Mouse (Mus musculus) forebrain, embryonic 13.5 days (tissue): ENCODE measurements around the gene Stt3a. TPM values are rescaled to one million over a fixed set of nuclear protein-coding genes. Genes with fewer than 3 reads are reported as not detected.

Source experiments
- ATAC-seq: fragments of 200-750 bp; cut with Nextera tagmentation; 2 replicates; pipeline ENCODE4 v1.8.0; 2017
- H3K27ac ChIP-seq: fragments of 300-500 bp; sonication (generic); 2 replicates; pipeline ENCODE4 v1.5.1; 2015; ENCODE audit warnings: inconsistent platforms, mild to moderate bottlenecking, moderate library complexity
- H3K27me3 ChIP-seq: fragments of 300-500 bp; sonication (generic); 2 replicates; pipeline ENCODE4 v1.6.1; 2015; ENCODE audit warnings: mild to moderate bottlenecking, inconsistent platforms
- H3K36me3 ChIP-seq: fragments of 300-500 bp; sonication (generic); 2 replicates; pipeline ENCODE4 v1.6.1; 2015; ENCODE audit warnings: mild to moderate bottlenecking, inconsistent platforms; ENCODE audit not compliant: poor library complexity, severe bottlenecking
- H3K4me1 ChIP-seq: fragments of 300-500 bp; sonication (generic); 2 replicates; pipeline ENCODE4 v1.6.1; 2015; ENCODE audit warnings: inconsistent platforms
- H3K4me2 ChIP-seq: fragments of 300-500 bp; sonication (generic); 2 replicates; pipeline ENCODE4 v1.6.1; 2015; ENCODE audit warnings: inconsistent platforms, mild to moderate bottlenecking, moderate library complexity
- H3K4me3 ChIP-seq: fragments of 300-500 bp; sonication (generic); 2 replicates; pipeline ENCODE4 v1.5.1; 2015; ENCODE audit warnings: mild to moderate bottlenecking, inconsistent platforms
- H3K9ac ChIP-seq: fragments of 300-500 bp; sonication (generic); 2 replicates; pipeline ENCODE4 v1.6.1; 2015; ENCODE audit warnings: mild to moderate bottlenecking, inconsistent platforms
- H3K9me3 ChIP-seq: fragments of 300-500 bp; sonication (generic); replicated peaks from 2 replicates; pipeline ENCODE4 v1.6.1; 2016; ENCODE audit warnings: inconsistent platforms
- WGBS: fragments of 180-500 bp; shearing (Covaris S2); methylation state at CpG from one replicate; pipeline ENCODE4 v1.1.7; 2015; 5-methylcytosine and 5-hydroxymethylcytosine counted together
- polyA plus RNA-seq: library from polyadenylated mRNA; unstranded; fragments of >200 nt; fragmentation: Nextera tagmentation; extraction: Ambion mirVana; gene quantifications from 2 replicates; pipeline ENCODE4 v1.2.1, GENCODE M21; 2015

Gene Stt3a
- polyA plus RNA-seq, 1 experiment from 2014 or later, result 104 TPM

DNA sequence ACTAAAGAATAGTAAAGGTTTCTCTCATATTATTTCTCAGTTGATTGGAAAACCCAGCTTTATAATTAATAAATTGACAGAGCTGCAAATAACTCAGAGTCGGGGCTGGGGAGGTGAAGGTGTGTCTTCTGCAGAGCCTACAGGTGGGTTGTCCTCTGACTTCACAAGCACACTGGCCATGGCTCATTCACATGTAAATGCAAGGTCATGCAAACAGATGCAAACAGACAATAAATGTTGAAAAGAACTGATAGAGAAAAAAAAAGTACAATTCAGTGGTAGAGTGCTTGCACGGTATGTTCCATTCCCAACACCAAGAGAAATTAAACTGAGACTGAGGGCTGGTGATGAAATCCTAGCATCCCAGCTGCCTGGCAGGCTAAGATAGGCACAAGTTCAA is 27.0 kb upstream of the Stt3a start:
- H3K4me3 ChIP-seq, result no peak overlapping the region
- no peaks in the 10 kb centered on the region for H3K27me3 ChIP-seq
- no peak overlapping the region for H3K27ac ChIP-seq
- H3K9ac ChIP-seq, result no peak overlapping the region
- peaks cover 32% of the 10 kb centered on the region for H3K36me3 ChIP-seq
- ATAC-seq, result no peak
- WGBS, result 84% methylated on average over 2 of the region's 2 CpGs
- H3K9me3 ChIP-seq, result no peaks in the 10 kb centered on the region
- H3K4me1 ChIP-seq, result peaks cover 24% of the 10 kb centered on the region
- H3K4me2 ChIP-seq, result no peak overlapping the region

DNA sequence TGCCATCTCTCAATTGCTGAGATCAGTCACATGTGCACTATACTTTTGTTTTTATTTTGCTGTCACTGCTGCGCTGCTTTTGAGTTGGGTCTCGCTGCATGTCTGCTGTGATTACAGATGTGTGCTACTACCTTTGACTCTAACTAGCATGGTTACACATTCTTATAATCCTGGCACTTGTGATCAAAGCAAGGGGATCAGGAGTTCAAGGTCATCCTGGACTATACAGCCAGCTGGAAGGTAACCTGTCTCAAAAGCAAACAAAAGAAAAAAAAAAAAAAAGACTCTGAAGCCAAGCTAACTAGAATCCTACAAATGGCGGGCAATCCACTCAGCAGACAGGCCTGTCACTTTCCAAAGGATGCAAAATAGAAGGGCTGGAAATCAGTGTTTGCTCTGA is 24.7 kb upstream of the Stt3a start:
- peaks cover 54% of the 10 kb centered on the region for H3K36me3 ChIP-seq

DNA sequence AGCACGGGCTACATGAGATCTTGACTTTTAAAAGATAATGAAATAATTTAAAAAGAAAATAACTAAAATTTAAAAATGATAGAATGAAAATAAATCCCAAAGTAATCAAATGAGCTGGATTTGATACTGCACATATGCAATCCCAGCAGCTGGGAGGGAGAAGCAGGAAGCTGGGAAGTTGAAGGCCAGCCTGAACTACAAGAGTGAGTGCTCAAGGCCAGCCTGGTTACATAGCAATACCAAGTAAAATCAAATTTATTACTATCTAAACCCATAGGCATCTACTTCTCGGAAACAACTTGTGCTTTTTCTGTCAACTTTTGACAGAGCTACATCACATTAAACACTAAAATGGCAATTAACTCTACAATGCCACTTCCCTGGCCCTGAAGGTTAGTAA is 16.4 kb upstream of the Stt3a start:
- Histone ChIP-seq H3K4me2 (no peak overlapping the region), H3K27ac (no peak overlapping the region), H3K4me3 (no peak overlapping the region), H3K4me1 (no peaks in the 10 kb centered on the region), H3K9me3 (no peaks in the 10 kb centered on the region), H3K27me3 (no peaks in the 10 kb centered on the region), H3K9ac (no peak overlapping the region), H3K36me3 (peaks cover 82% of the 10 kb centered on the region)
- no peak for ATAC-seq
- 96% methylated on average over 2 of the region's 2 CpGs for WGBS

More for the DNA sequence above, 24.7 kb upstream of the Stt3a start:
- Histone ChIP-seq H3K4me1 (peaks cover 24% of the 10 kb centered on the region), H3K9ac (no peak overlapping the region), H3K4me3 (no peak overlapping the region), H3K4me2 (no peak overlapping the region), H3K27ac (no peak overlapping the region), H3K27me3 (no peaks in the 10 kb centered on the region), H3K9me3 (no peaks in the 10 kb centered on the region)
- WGBS, result 88% methylated on average over 3 of the region's 3 CpGs
- ATAC-seq, result no peak

DNA sequence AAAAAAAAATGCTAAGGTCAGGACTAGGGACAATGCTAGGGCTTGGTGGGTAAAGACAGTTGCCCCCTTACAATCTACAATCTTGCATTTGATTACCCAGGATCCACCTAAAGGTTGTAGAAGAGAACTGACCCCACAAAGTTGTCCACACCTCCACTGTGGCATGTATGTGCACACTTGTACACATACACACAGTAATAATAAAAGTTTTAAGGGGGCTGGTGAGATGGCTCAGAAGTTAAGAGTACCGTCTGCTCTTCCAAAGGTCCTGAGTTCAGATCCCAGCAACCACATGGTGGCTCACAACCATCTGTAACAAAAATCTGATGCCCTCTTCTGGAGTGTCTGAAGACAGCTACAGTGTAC is 1.6 kb upstream of the Stt3a start:
- Histone ChIP-seq H3K4me2 (peak overlapping the region; percentile 72), H3K9me3 (no peaks in the 10 kb centered on the region), H3K4me1 (peaks cover 23% of the 10 kb centered on the region), H3K36me3 (peaks cover 7% of the 10 kb centered on the region), H3K27me3 (no peaks in the 10 kb centered on the region), H3K4me3 (peak overlapping the region; percentile 98; the same call in 1 of the 2 replicates), H3K27ac (no peak overlapping the region), H3K9ac (no peak overlapping the region)
- whole genome bisulfite sequencing, result 84% methylated on average over 1 of the region's 1 CpGs
- no peak for ATAC-seq

DNA sequence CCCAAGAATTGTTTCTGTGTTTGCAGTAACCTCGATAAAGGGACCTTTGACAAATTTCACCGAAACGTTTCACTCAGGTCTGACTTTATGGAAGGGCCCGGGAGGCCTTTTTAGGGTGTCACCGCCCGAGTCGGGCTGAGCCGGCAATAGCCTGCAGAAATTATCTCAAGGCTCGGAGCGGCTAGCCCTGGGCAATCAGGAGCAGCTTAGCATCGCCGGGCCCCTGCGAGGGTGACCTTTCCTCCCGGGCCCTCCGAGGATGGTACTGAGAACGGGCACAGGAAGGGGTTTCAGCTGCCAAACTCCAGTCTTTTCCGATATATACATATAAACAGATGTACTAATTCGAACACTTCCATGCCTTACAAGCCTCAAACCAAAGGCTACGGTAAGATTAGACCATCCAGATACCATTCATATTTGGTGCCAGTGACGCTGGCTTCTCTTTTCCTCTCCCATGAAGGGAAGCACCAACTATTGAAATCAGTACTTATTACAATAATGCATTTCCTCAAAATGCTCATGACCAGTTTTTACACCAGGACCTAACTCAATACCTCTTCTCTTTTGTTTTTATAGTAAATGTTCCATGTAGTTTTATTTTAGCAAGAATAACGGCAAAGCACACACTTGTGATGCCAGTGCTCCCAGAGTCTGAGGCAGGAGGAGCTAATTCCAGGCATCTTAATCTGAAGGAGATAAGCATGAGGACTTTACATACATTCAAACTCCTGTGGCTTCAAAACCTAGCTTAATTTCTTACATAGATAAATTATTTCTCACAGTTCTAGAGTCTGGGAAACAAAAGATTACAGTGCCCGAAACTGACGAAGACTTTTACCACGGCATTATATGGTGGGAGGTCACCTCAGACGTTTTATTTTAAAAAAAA is 923 bp upstream of the Stt3a start:
- H3K27ac ChIP-seq, result peak overlapping the region; percentile 76
- H3K4me2 ChIP-seq, result peak overlapping the region; percentile 72
- no peaks in the 10 kb centered on the region for H3K27me3 ChIP-seq
- peaks cover 12% of the 10 kb centered on the region for H3K36me3 ChIP-seq
- H3K9me3 ChIP-seq, result no peaks in the 10 kb centered on the region
- peak overlapping the region; percentile 98 for H3K4me3 ChIP-seq
- H3K4me1 ChIP-seq, result peaks cover 23% of the 10 kb centered on the region
- 15% methylated on average over 25 of the region's 25 CpGs for WGBS
- peak; percentile 5; the same call in 1 of the 2 replicates for ATAC-seq
- H3K9ac ChIP-seq, result peak overlapping the region; percentile 85

DNA sequence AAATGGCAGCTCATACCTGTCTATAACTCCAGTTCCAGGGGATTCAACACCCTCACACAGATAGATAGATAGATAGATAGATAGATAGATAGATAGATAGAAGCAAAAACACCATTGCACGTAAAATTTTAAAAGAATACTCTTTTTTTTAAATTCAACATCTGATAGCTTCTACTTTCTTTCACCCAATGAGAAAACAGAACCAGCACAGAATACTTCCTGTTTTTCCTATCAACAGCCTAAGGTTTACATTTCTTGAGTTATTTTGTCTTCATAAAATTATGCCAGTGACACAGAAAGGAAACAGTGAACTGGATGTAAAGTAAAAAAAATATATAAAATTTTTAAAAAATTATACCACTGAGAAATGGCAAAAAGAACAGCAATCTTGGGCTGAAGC is 3.1 kb downstream of the Stt3a start:
- Histone ChIP-seq H3K27me3 (no peaks in the 10 kb centered on the region), H3K4me2 (no peak overlapping the region), H3K9ac (no peak overlapping the region), H3K4me1 (peaks cover 23% of the 10 kb centered on the region), H3K9me3 (no peaks in the 10 kb centered on the region), H3K27ac (no peak overlapping the region), H3K4me3 (no peak overlapping the region), H3K36me3 (peaks cover 35% of the 10 kb centered on the region)
- ATAC-seq, result no peak
- WGBS, result 97% methylated on average over 1 of the region's 1 CpGs

DNA sequence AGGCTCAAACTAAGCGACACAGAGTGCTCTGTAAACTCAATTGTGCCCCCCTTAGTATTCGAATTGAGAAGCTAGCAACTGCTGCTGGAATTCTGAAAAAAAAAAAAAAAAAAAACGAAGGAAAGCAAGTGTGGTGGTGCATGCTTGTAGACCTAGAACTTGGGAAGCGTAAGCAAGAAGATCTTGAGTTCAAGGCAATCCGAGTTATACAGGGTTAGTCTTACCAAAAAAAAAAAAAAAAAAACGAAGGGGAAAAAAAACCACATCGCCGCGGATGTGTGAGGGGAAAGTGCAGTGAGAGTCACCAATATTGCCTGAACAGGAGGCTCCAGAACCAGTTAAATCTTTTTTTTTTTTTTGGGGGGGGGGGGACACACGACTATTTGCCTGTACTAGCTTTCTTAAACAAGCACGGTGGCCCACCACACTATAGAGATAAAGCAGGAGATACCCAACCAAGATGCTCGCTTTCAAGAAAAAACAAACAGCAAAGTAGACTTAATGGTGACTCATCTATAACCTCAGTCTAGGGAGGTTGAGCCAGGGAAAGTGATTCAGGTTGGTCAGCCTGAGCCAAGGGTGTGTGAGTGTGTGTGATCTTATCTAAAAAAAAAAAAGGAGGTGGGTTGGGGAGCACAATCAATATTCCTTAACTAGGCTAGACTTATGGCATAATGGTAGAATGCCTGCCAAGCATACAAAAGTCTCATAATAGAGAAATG is 40.3 kb downstream of the Stt3a start, which contains the start of gene Chek1:
Gene Chek1 (minus strand): TSS at position 32 of the 722 bp plus-strand sequence.
- no peaks in the 10 kb centered on the region for H3K9me3 ChIP-seq
- ATAC-seq, result no peak
- H3K4me3 ChIP-seq, result peak within 1 kb of the TSS; percentile 69
- peaks cover 25% of the 10 kb centered on the region for H3K4me1 ChIP-seq
- 8% methylated on average over 12 of the region's 12 CpGs for WGBS
- H3K9ac ChIP-seq, result peak within 1 kb of the TSS; percentile 77
- H3K4me2 ChIP-seq, result peak within 1 kb of the TSS; percentile 90
- no peaks in the 10 kb centered on the region for H3K27me3 ChIP-seq
- H3K27ac ChIP-seq, result peak within 1 kb of the TSS; percentile 88
- H3K36me3 ChIP-seq, result peaks cover 21% of the 10 kb centered on the region

DNA sequence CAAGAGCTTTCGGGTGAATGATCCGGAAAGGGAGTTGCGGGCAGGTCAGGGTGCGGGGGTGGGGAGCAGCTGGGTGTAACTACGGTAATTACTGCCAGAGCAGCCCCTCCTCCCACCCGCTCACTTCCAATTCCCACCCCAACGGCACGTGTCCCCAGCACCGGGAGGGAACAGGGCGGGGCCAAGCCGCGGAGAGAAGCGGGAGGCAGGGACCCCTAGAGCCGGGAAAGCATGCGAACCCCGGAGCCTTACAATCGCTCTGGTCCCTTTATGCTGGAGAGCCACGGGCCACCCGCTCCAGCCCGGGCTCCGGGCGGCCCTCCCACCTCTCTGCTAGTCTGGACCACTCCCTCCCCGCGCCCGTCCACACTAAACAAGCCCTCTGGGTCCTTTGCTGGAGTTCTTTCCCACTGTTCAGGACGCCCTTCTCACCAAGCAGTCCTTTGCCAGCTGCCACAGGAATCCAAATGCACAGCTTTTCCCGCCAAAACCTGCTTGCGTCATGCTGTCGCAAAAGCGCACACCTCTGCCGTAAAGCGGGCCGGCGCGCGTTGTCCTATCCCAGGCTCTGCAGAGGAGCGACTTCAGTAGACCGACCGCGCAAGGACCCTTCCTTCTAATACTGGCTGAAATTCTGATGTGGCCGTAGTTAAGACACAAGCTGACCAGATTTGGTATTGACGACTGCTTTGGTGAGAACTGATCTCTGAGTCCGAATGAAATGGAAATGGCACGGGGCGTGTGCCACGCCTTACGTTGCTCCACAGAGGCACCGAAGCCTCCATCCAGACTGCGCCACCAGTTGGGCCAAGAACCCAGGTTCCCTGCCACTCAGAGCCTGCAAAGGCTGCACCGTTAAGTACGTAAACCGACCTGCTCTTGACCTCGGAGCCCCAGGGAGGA is 41.1 kb downstream of the Stt3a start:
- WGBS, result under 1% methylated on average over 53 of the region's 53 CpGs
- Histone ChIP-seq H3K9me3 (no peaks in the 10 kb centered on the region), H3K27ac (peak overlapping the region; percentile 88), H3K4me2 (peak overlapping the region; percentile 90), H3K4me1 (peaks cover 25% of the 10 kb centered on the region), H3K27me3 (no peaks in the 10 kb centered on the region), H3K9ac (peak overlapping the region; percentile 77), H3K4me3 (peak overlapping the region; percentile 69), H3K36me3 (peaks cover 24% of the 10 kb centered on the region)
- peak; percentile 97 for ATAC-seq

DNA sequence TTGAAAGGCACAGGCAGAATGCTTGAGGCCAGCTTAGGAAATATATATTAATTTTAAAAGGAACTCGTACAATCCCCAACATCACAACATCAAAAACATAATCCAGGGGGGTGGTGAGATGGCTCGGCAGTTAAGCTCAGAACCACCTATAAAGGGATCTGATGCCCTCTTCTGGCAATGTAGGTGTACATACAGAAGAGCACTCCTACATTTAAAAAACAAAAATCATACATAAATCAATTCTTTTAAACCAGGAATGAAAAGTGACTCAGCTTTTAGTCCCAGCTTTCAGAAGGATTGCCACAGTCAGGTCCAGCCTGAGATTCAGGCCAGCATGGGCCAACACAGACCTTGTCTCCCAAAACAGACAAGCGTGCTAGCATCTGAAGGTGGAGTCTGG is 50.9 kb downstream of the Stt3a start:
- no peak overlapping the region for H3K4me3 ChIP-seq
- no peaks in the 10 kb centered on the region for H3K4me1 ChIP-seq
- no peak overlapping the region for H3K27ac ChIP-seq
- 86% methylated on average over 3 of the region's 3 CpGs for WGBS
- peaks cover 44% of the 10 kb centered on the region for H3K36me3 ChIP-seq
- no peaks in the 10 kb centered on the region for H3K27me3 ChIP-seq
- no peak overlapping the region for H3K4me2 ChIP-seq
- no peak for ATAC-seq
- H3K9ac ChIP-seq, result no peak overlapping the region
- no peaks in the 10 kb centered on the region for H3K9me3 ChIP-seq

DNA sequence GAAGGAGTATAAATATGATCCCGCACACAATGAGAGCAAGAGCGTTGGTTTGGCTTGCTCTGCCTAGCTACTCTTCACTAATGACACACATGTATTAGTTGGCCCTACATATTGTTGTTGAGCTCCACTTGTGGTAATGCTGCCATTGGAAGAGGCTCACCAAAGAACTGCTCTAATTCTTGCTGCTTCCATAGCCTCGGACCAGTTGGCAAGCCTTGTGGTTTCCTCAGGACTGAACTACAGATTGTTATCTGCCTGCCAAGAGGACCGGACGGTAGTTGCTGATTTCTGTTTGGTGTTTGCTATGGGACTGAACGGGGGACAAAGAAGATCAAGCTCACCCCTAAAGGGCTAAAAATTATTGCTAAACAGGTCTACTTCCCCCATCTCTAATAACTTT is 60.2 kb downstream of the Stt3a start:
- no peak for ATAC-seq
- no peaks in the 10 kb centered on the region for H3K9me3 ChIP-seq
- WGBS, result 93% methylated on average over 6 of the region's 6 CpGs
- H3K27me3 ChIP-seq, result no peaks in the 10 kb centered on the region
- H3K9ac ChIP-seq, result no peak overlapping the region
- H3K4me1 ChIP-seq, result no peaks in the 10 kb centered on the region
- H3K27ac ChIP-seq, result no peak overlapping the region
- peaks cover 14% of the 10 kb centered on the region for H3K36me3 ChIP-seq
- no peak overlapping the region for H3K4me2 ChIP-seq
- H3K4me3 ChIP-seq, result no peak overlapping the region

DNA sequence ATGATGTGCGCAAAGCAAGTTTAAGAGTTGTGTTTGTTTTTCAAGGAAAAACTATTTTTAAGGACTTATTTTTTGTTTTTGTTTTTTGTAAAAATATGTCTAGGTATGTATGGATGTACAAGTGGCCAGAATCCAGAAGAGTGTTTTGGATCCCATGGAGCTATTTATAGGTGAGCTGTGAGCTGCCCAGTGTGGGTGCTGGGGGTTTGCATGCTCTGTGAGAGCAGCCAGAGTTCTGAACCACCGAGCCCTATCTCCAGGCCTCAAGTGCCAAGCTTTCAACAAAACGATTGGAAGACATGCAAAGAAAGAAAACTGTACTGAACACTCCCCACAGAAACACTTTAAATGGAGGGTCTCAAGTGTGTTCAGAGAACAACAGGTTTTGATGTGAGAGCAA is 61.6 kb downstream of the Stt3a start:
- Histone ChIP-seq H3K27ac (no peak overlapping the region), H3K9ac (no peak overlapping the region), H3K4me3 (no peak overlapping the region), H3K4me2 (no peak overlapping the region), H3K36me3 (peaks cover 11% of the 10 kb centered on the region), H3K4me1 (no peaks in the 10 kb centered on the region), H3K9me3 (no peaks in the 10 kb centered on the region), H3K27me3 (no peaks in the 10 kb centered on the region)
- 87% methylated on average over 3 of the region's 3 CpGs for WGBS
- ATAC-seq, result no peak
